13 mouse cellular contexts compared by ENCODE assay signal in the genomic region with DNA sequence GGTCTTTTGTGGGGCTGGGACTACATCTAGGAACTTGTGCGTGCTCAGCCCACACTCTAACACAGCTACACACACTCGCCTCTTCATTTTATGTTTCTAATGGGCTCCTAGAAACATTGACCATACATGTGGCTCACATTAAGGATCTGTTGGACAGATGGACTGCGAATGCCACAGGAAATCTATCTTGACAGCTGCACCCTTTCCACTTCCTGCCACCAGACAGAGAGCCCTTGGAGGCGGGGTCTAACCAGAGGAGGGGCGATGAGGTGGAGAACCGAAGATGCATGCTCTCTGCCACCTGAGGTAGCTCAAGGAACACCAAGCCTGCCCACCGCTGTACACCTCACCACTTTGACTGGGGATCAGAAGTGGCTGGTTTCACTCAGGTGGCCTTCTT. TPM values are rescaled to one million over a fixed set of nuclear protein-coding genes. Genes with fewer than 3 reads are reported as not detected.
A peak's percentile ranks its signal among the peaks of the same experiment; 100 is the strongest.
DNase-seq lines count a peak whose midpoint lies in the region; ATAC-seq and TF ChIP-seq lines count a peak whose summit lies in the region.
"Had no signal": no experiment of that assay in that cellular context is flagged by ENCODE, and none has a peak within 500 bp of the region (broad histone marks: within the 10 kb centered on the region; RNA-seq: fewer than 3 reads in every experiment).

No protein-coding gene starts in this region.

- H3K36me3 ChIP-seq in myocyte (ENCODE audit: control insufficient read depth, insufficient read depth) = no peaks in the 10 kb centered on the region
- H3K36me3 ChIP-seq in intestine, embryonic 16.5 days (ENCODE audit: control insufficient read depth, insufficient read depth, low read length) = no peaks in the 10 kb centered on the region
- H3K36me3 ChIP-seq: limb, embryonic 13.5 days had no signal

- no peak overlapping the region for H3K4me3 ChIP-seq in gastrocnemius, adult 2 months
- H3K4me3 ChIP-seq in myocyte = no peak overlapping the region
- no peak overlapping the region for H3K4me3 ChIP-seq in intestine, embryonic 16.5 days (ENCODE audit: low read length)
- H3K4me3 ChIP-seq: limb, embryonic 13.5 days had no signal

- H3K27ac ChIP-seq in gastrocnemius, adult 2 months = no peak overlapping the region
- H3K27ac ChIP-seq in intestine, embryonic 16.5 days (ENCODE audit: low read length) = no peak overlapping the region
- H3K27ac ChIP-seq: limb, embryonic 13.5 days had no signal

- no peak overlapping the region for H3K4me2 ChIP-seq in myocyte (ENCODE audit: low read depth)
- no peak overlapping the region for H3K4me2 ChIP-seq in intestine, embryonic 16.5 days (ENCODE audit: low read depth, low read length)
- H3K4me2 ChIP-seq: limb, embryonic 13.5 days had no signal

- no peaks in the 10 kb centered on the region for H3K79me2 ChIP-seq in myocyte (ENCODE audit: control insufficient read depth, insufficient read depth)

- peaks cover 21% of the 10 kb centered on the region for H3K4me1 ChIP-seq in intestine, embryonic 16.5 days (ENCODE audit: control insufficient read depth, insufficient read depth, low read length)

- DNase-seq in gastrocnemius, adult 2 months = peak; percentile 11
- no peak for DNase-seq in gastrocnemius, adult 8-10 months (ENCODE audit: low spot score in 2 of 2)
- peak; percentile 48 for DNase-seq in ZHBTc4 (ENCODE audit: low read depth, low spot score)
- peak; percentile 49 for DNase-seq in hindlimb bud, embryonic 11.5 days (ENCODE audit: extremely low spot score, low read depth, low spot score)
- no peak for DNase-seq in spleen, postnatal 4 days (ENCODE audit: low spot score in 2 of 2)
- DNase-seq in frontal cortex, postnatal 14 days (ENCODE audit: low spot score in 2 of 2) = no peak
- DNase-seq: cerebellum, adult 9-11 months; heart, postnatal 14 days; kidney, postnatal 10 days; retina, postnatal 1 day had no signal

- H3ac ChIP-seq in myocyte (ENCODE audit: control insufficient read depth, insufficient read length) = no peak overlapping the region

- no peak for TF ChIP-seq CTCF in gastrocnemius, adult 2 months (IDR thresholded peaks at IDR 0.05)

- H3K9ac ChIP-seq in intestine, embryonic 16.5 days (ENCODE audit: low read depth, low read length) = no peak overlapping the region
- H3K9ac ChIP-seq: limb, embryonic 13.5 days had no signal

- ATAC-seq in intestine, embryonic 16.5 days = no peak

- TF ChIP-seq POLR2A in myocyte (IDR thresholded peaks at IDR 0.05; ENCODE audit: insufficient read length, low read depth) = no peak

- H3K27me3 ChIP-seq in myocyte (ENCODE audit: control insufficient read depth, insufficient read depth, insufficient read length) = no peaks in the 10 kb centered on the region
- no peaks in the 10 kb centered on the region for H3K27me3 ChIP-seq in intestine, embryonic 16.5 days (replicated peaks; ENCODE audit: control insufficient read depth, insufficient read depth, low read length)
- H3K27me3 ChIP-seq: limb, embryonic 13.5 days had no signal

- intact Hi-C loops in gastrocnemius, adult 2 months (cut with DNase I) = no loop called here

- no peaks in the 10 kb centered on the region for H3K9me3 ChIP-seq in intestine, embryonic 16.5 days (ENCODE audit: control insufficient read depth, low read length)

- WGBS in intestine, embryonic 16.5 days = 59% methylated on average over 7 of the region's 7 CpGs

TF ChIP-seq in myocyte, 11 proteins besides CTCF, POLR2A, EP300 and RAD21:
- no peak for TF ChIP-seq TCF3 (IDR thresholded peaks at IDR 0.05; ENCODE audit: insufficient read length, low read depth)
- peak in 1 of 3 experiments; percentile 9 for TF ChIP-seq MYOG (IDR thresholded peaks at IDR 0.05; ENCODE audit: control insufficient read depth in 1 of 3, insufficient read depth in 1 of 3, insufficient read length in 2 of 3, low read depth in 2 of 3)
- TF ChIP-seq REST (IDR thresholded peaks at IDR 0.05; ENCODE audit: insufficient read depth, insufficient read length) = no peak
- TF ChIP-seq MYOD1 (IDR thresholded peaks at IDR 0.05; ENCODE audit: control insufficient read depth in 1 of 3, insufficient read length in 2 of 3, low read depth in 2 of 3) = peak in 2 of 3 experiments; percentile 39 to 55
- no peak for TF ChIP-seq CEBPB (IDR thresholded peaks at IDR 0.05; ENCODE audit: insufficient read depth, poor library complexity, severe bottlenecking)
- no peak for TF ChIP-seq SRF (IDR thresholded peaks at IDR 0.05; ENCODE audit: control insufficient read depth, insufficient read length, low read depth)
- TF ChIP-seq MAX (IDR thresholded peaks at IDR 0.05; ENCODE audit: low read depth) = no peak
- no peak for TF ChIP-seq E2F4 (IDR thresholded peaks at IDR 0.05; ENCODE audit: insufficient read depth)
- TF ChIP-seq POLR2AphosphoS2 (IDR thresholded peaks at IDR 0.05; ENCODE audit: insufficient read length, low read depth) = no peak
- no peak for TF ChIP-seq USF1 (IDR thresholded peaks at IDR 0.05; ENCODE audit: low read depth)
- TF ChIP-seq TCF12 (IDR thresholded peaks at IDR 0.05; ENCODE audit: insufficient read depth, poor library complexity, severe bottlenecking) = no peak
TF ChIP-seq in myocyte: peak in this region for 2.

RNA-seq across cellular contexts. Expression of a gene that starts 57.7 kb away (rescaled TPM):
- total RNA-seq in gastrocnemius, adult 2 months (2021) = 100 to 1,000 TPM; 135 to 219 TPM
- total RNA-seq in gastrocnemius, adult 8-10 months (2022) = 100 to 1,000 TPM in 3 of 4 experiments, 10 to 100 TPM in 1; 88.9 to 165 (median 110) TPM
- polyA plus RNA-seq in myocyte (2012; fragmentation: generic; extraction: Trizol) = 177 TPM
- polyA plus RNA-seq in intestine, embryonic 16.5 days (2015; fragmentation: Nextera tagmentation; extraction: Ambion mirVana) = 2.7 and 3.3 TPM in 2 replicates

Comparison
In these comparisons a context has a peak if more than half of its experiments do, and no peak if none do; other contexts are left out.
1. DNase-seq: peak in gastrocnemius, adult 2 months (single experiment), ZHBTc4 (single experiment) and hindlimb bud, embryonic 11.5 days (single experiment); none in gastrocnemius, adult 8-10 months (0 of 2), spleen, postnatal 4 days (0 of 2) and frontal cortex, postnatal 14 days (0 of 2).